In the genomic region with DNA sequence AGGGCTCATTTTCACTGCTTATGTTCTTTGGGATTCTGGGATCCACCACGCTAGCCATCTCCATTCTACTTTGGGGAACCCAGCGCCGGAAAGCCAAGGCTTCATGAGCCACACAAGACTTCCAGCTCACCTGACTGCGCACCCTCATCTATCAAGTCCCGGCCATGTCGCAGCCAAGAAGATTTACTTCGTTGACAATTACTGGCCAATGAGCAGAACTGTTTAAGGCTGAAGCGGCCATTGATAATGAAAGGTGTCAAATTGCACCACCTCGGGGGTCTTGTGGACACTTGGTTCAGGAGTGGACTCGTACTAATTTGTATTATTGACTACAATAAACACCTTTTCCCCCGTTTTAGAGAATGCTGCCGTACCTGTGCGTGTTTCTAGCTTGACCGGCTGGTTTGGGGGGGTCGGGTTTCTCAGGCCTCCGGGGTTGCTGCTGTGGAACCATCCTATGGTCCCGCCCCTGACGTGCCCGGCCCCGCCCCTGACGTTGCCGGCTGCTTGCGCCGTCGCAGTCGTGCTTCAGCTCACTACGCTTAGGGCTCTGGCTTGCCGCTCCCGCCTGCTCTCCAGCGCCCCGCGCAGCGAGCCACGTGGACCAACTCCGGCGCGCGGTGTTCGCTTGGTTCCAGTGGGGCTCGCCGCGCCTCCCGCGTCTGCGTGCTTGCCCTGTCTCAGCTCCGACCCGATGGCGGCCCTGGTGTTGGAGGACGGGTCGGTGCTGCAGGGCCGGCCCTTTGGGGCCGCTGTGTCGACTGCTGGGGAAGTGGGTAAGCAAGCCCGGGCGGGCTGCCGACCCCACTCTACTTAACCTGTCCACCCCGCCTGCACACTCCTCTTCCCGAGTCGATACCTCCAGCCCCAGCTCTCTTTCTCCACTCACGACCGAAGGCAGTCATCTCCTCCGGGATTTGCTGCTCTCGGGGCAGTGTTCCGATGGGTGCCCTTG, we compare ENCODE assay signal across 8 mouse cellular contexts. TPM values are rescaled to one million over a fixed set of nuclear protein-coding genes. Genes with fewer than 3 reads are reported as not detected.
A peak's percentile ranks its signal among the peaks of the same experiment; 100 is the strongest.
DNase-seq lines count a peak whose midpoint lies in the region; ATAC-seq and TF ChIP-seq lines count a peak whose summit lies in the region.

Cad (plus strand) TSS at position 520 of the 955 bp plus-strand sequence.

- peaks cover 5 to 16% of the 10 kb centered on the region in 2 experiments for H3K4me1 ChIP-seq in MEL (ENCODE audit: control insufficient read depth in 1 of 2, insufficient read depth in 2 of 2, low read length in 2 of 2)
- H3K4me1 ChIP-seq in cerebellum, adult 2 months (ENCODE audit: control insufficient read depth, insufficient read depth, low read length) = no peaks in the 10 kb centered on the region; the same call in 1 of the 2 replicates
- H3K4me1 ChIP-seq in lung, embryonic 16.5 days (replicated peaks; ENCODE audit: control insufficient read depth, insufficient read depth, low read length) = peaks cover 13% of the 10 kb centered on the region

- peak in 2 of 3 experiments; percentile 8 to 40; a peak in 3 of 6 replicates for TF ChIP-seq CTCF in MEL (IDR thresholded peaks at IDR 0.05 in 2 of 3, conservative IDR thresholded peaks at IDR 0.05 in 1 of 3; ENCODE audit: control insufficient read depth in 1 of 3, insufficient read depth in 1 of 3, low read depth in 2 of 3, low read length in 3 of 3, poor library complexity in 1 of 3, severe bottlenecking in 1 of 3)
- no peak for TF ChIP-seq CTCF in cerebellum, adult 2 months (IDR thresholded peaks at IDR 0.05; ENCODE audit: borderline replicate concordance, insufficient read depth, low read depth, low read length)

- WGBS in cerebellum, adult 2 months = under 1% methylated on average over 64 of the region's 64 CpGs
- WGBS in lung, embryonic 16.5 days = under 1% methylated on average over 64 of the region's 64 CpGs

- ATAC-seq in hematopoietic stem cell, adult 5-6 weeks (replicated peaks in 1 of 2; ENCODE audit: insufficient read depth in 1 of 2, low FRiP score in 2 of 2, low TSS enrichment in 1 of 2, low read depth in 1 of 2, poor library complexity in 2 of 2, severe bottlenecking in 2 of 2) = peak; percentile 95 to 97
- ATAC-seq in lung, embryonic 16.5 days (ENCODE audit: low read depth) = peak; percentile 99

- peak within 1 kb of the TSS; percentile 92 to 93 for H3K4me3 ChIP-seq in MEL (ENCODE audit: control insufficient read depth in 1 of 2, insufficient read depth in 1 of 2, low read depth in 2 of 2, low read length in 2 of 2)
- peak within 1 kb of the TSS; percentile 70 for H3K4me3 ChIP-seq in cerebellum, adult 2 months (replicated peaks; ENCODE audit: insufficient read depth, low read depth, low read length)
- H3K4me3 ChIP-seq in lung, embryonic 16.5 days (ENCODE audit: low read length) = peak within 1 kb of the TSS; percentile 75

- peak; percentile 96 to 97 for TF ChIP-seq POLR2A in MEL (IDR thresholded peaks at IDR 0.05; ENCODE audit: control insufficient read depth in 1 of 2, insufficient read depth in 1 of 2, low read depth in 1 of 2, low read length in 2 of 2, poor library complexity in 1 of 2)
- peak; percentile 67 for TF ChIP-seq POLR2A in cerebellum, adult 2 months (IDR thresholded peaks at IDR 0.05; ENCODE audit: borderline replicate concordance, insufficient read depth, low read length)

- peak in 1 of 2 experiments; percentile 3; a peak in 2 of 4 replicates for TF ChIP-seq EP300 in MEL (IDR thresholded peaks at IDR 0.05; ENCODE audit: low read depth in 1 of 2, low read length in 2 of 2)

- no peaks in the 10 kb centered on the region for H3K27me3 ChIP-seq in MEL (ENCODE audit: control insufficient read depth in 1 of 2, insufficient read depth in 2 of 2, low read length in 2 of 2)
- H3K27me3 ChIP-seq in cerebellum, adult 2 months (ENCODE audit: control insufficient read depth, insufficient read depth, low read length) = no peaks in the 10 kb centered on the region
- no peaks in the 10 kb centered on the region for H3K27me3 ChIP-seq in lung, embryonic 16.5 days (ENCODE audit: control insufficient read depth, insufficient read depth, low read depth, low read length)

- H3K36me3 ChIP-seq in MEL (ENCODE audit: control insufficient read depth in 1 of 2, insufficient read depth in 2 of 2, low read length in 2 of 2) = peaks cover 12 to 22% of the 10 kb centered on the region in 2 experiments
- H3K36me3 ChIP-seq in lung, embryonic 16.5 days (ENCODE audit: control insufficient read depth, insufficient read depth, low read length) = peaks cover 7% of the 10 kb centered on the region

- DNase-seq in MEL (ENCODE audit: low read depth, low spot score) = peak; percentile 97
- peak; percentile 95 for DNase-seq in cerebellum, adult 2 months
- peak; percentile 91 for DNase-seq in forelimb bud, embryonic 11.5 days (ENCODE audit: low read depth, low spot score)
- DNase-seq in layer of hippocampus, adult 9-10 months (ENCODE audit: low spot score) = peak; percentile 69
- DNase-seq in ovary, postnatal 10 days (ENCODE audit: low spot score) = peak; percentile 87
- DNase-seq in thymus, postnatal 10 days (ENCODE audit: low spot score in 2 of 2) = peak; percentile 91 to 92

- no peak for TF ChIP-seq RAD21 in MEL (IDR thresholded peaks at IDR 0.05; ENCODE audit: low read depth, low read length)

- H3K9ac ChIP-seq in MEL (ENCODE audit: control insufficient read depth, low read depth, low read length, poor library complexity, severe bottlenecking) = peak within 1 kb of the TSS; percentile 94
- peak within 1 kb of the TSS; percentile 83 for H3K9ac ChIP-seq in lung, embryonic 16.5 days (ENCODE audit: low read length)

- H3K79me2 ChIP-seq in MEL (ENCODE audit: control insufficient read depth, insufficient read depth, low read length, poor library complexity) = peaks cover 32% of the 10 kb centered on the region

- no peaks in the 10 kb centered on the region for H3K9me3 ChIP-seq in MEL (replicated peaks; ENCODE audit: insufficient read depth, low read length)
- H3K9me3 ChIP-seq in lung, embryonic 16.5 days (ENCODE audit: control insufficient read depth, low read length) = no peaks in the 10 kb centered on the region

- peak within 1 kb of the TSS; percentile 65 for H3K27ac ChIP-seq in MEL (ENCODE audit: control insufficient read depth, low read depth, low read length)
- peak within 1 kb of the TSS; percentile 22; the same call in 1 of the 2 replicates for H3K27ac ChIP-seq in cerebellum, adult 2 months (ENCODE audit: insufficient read depth, low read length)
- H3K27ac ChIP-seq in lung, embryonic 16.5 days (ENCODE audit: low read length) = peak within 1 kb of the TSS; percentile 64

- H3K4me2 ChIP-seq in lung, embryonic 16.5 days (ENCODE audit: low read depth, low read length) = peak within 1 kb of the TSS; percentile 98

TF ChIP-seq in MEL, 35 proteins besides CTCF, POLR2A, EP300 and RAD21 (continues in another document):
- TF ChIP-seq NELFE (IDR thresholded peaks at IDR 0.05; ENCODE audit: low read depth, low read length) (peak; percentile 97), HCFC1 (IDR thresholded peaks at IDR 0.05; ENCODE audit: low read depth, low read length) (peak; percentile 72), UBTF (IDR thresholded peaks at IDR 0.05; ENCODE audit: borderline replicate concordance, insufficient read depth, low read depth, low read length) (no peak; the same call in 1 of the 2 replicates), CHD2 (IDR thresholded peaks at IDR 0.05; ENCODE audit: low read length) (no peak), MAFK (IDR thresholded peaks at IDR 0.05; ENCODE audit: borderline replicate concordance, low read depth, low read length) (no peak), CHD1 (IDR thresholded peaks at IDR 0.05; ENCODE audit: low read depth, low read length) (no peak), MXI1 (IDR thresholded peaks at IDR 0.05; ENCODE audit: low read depth, low read length) (peak; percentile 100), RCOR1 (IDR thresholded peaks at IDR 0.05; ENCODE audit: low read depth, low read length) (no peak), ZNF384 (IDR thresholded peaks at IDR 0.05; ENCODE audit: low read depth, low read length) (no peak), MAX (IDR thresholded peaks at IDR 0.05; ENCODE audit: low read length) (peak; percentile 98), ETS1 (IDR thresholded peaks at IDR 0.05; ENCODE audit: low read depth, low read length) (peak; percentile 23; the same call in 1 of the 2 replicates), MEF2A (IDR thresholded peaks at IDR 0.05; ENCODE audit: extremely low read depth, insufficient replicate concordance, low read depth, low read length, poor library complexity, severe bottlenecking) (0 out of 2 replicates have a peak, but pooled peaks have one; percentile 7), POLR2AphosphoS2 (IDR thresholded peaks at IDR 0.05; ENCODE audit: low read length) (peak; percentile 95), ELF1 (IDR thresholded peaks at IDR 0.05; ENCODE audit: low read depth, low read length) (peak; percentile 23; the same call in 1 of the 2 replicates), SIN3A (IDR thresholded peaks at IDR 0.05; ENCODE audit: low read length) (peak; percentile 83), TAL1 (IDR thresholded peaks at IDR 0.05; ENCODE audit: low read length) (no peak), TBP (IDR thresholded peaks at IDR 0.05; ENCODE audit: low read depth, low read length) (peak; percentile 72), TCF12 (IDR thresholded peaks at IDR 0.05; ENCODE audit: low read depth, low read length) (peak; percentile 50; the same call in 1 of the 2 replicates), ZMIZ1 (IDR thresholded peaks at IDR 0.05; ENCODE audit: low read depth, low read length) (peak; percentile 76), MYC (IDR thresholded peaks at IDR 0.05; ENCODE audit: low read depth, low read length) (peak; percentile 92), MAZ (IDR thresholded peaks at IDR 0.05; ENCODE audit: low read depth, low read length) (no peak; the same call in 1 of the 2 replicates), GABPA (IDR thresholded peaks at IDR 0.05; ENCODE audit: low read depth, low read length) (no peak), E2F4 (IDR thresholded peaks at IDR 0.05; ENCODE audit: borderline replicate concordance, low read depth, low read length) (no peak; the same call in 1 of the 2 replicates), NRF1 (IDR thresholded peaks at IDR 0.05; ENCODE audit: insufficient read depth, low read depth, low read length, poor library complexity, severe bottlenecking) (peak; percentile 81), MYB (IDR thresholded peaks at IDR 0.05; ENCODE audit: low read depth, low read length) (peak; percentile 25; the same call in 1 of the 2 replicates), GATA1 (IDR thresholded peaks at IDR 0.05; ENCODE audit: low read depth, low read length) (peak; percentile 17; the same call in 1 of the 2 replicates)

RNA-seq across cellular contexts. Expression of gene Cad, which starts in this region (rescaled TPM):
- total RNA-seq in MEL (2012; rRNA removed) = 213 and 228 TPM in 2 replicates
- polyA plus RNA-seq in MEL (2012; ENCODE audit: insufficient read depth in 1 of 2, insufficient read length in 2 of 2, low read depth in 1 of 2, low replicate concordance in 2 of 2, missing spikeins in 1 of 2) = 100 to 1,000 TPM; 254 to 383 TPM
- polyA plus RNA-seq in cerebellum, adult 2 months (2012; rRNA removed) = 21.7 and 23.4 TPM in 2 replicates
- 22.2 and 33.5 TPM in 2 replicates for total RNA-seq in hematopoietic stem cell, adult 5-6 weeks (2017)
- 19.8 and 23.7 TPM in 2 replicates for polyA plus RNA-seq in lung, embryonic 16.5 days (2015; fragmentation: Nextera tagmentation; extraction: Ambion mirVana)

Comparison
In these comparisons a context has a peak if more than half of its experiments do, and no peak if none do; other contexts are left out.
1. Peak in every context shown above with its lines: DNase-seq, ATAC-seq, H3K4me3 ChIP-seq and H3K27ac ChIP-seq.
2. RNA of gene Cad (polyA plus RNA-seq): 254 to 383 TPM in MEL; 19.8 to 23.7 TPM in lung, embryonic 16.5 days and 21.7 to 23.4 TPM in cerebellum, adult 2 months; every median in the first group is over 10 times any median in the second.